ENCODE assay signal across 4 mouse cellular contexts in the genomic region with DNA sequence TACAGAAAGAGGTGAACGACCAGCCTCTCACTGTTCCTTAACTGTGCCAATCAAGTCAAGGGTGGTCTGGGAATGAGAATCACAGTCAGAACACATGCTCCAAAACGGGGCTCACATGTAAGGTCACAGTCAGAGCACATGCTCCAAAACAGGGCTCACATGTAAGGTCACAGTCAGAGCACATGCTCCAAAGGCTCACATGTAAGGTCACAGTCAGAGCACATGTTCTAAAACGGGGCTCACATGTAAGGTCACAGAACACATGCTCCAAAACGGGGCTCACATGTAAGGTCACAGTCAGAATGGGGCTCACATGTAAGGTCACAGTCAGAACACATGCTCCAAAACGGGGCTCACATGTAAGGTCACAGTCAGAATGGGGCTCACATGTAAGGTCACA. TPM values are rescaled to one million over a fixed set of nuclear protein-coding genes. Genes with fewer than 3 reads are reported as not detected.
"Had no signal": no experiment of that assay in that cellular context is flagged by ENCODE, and none has a peak within 500 bp of the region (broad histone marks: within the 10 kb centered on the region; RNA-seq: fewer than 3 reads in every experiment).

No protein-coding gene starts in this region.

RNA-seq across cellular contexts. Expression of gene Aipl1, which starts 47.9 kb away (rescaled TPM):
- total RNA-seq: left cerebral cortex, postnatal 14 days; left cerebral cortex, postnatal 36 days; liver, adult 2 months had no signal
- polyA plus RNA-seq: liver, adult 2 months had no signal

RNA-seq across cellular contexts. Expression of gene Pimreg, which starts 52.4 kb away (rescaled TPM):
- total RNA-seq: liver, adult 2 months; monocyte, adult 5-6 weeks had no signal
